Mouse (Mus musculus) left cerebral cortex, postnatal 25 days (tissue): ENCODE measurements around the gene Gmip. TPM values are rescaled to one million over a fixed set of nuclear protein-coding genes. Genes with fewer than 3 reads are reported as not detected.
A peak's percentile ranks its signal among the peaks of the same experiment; 100 is the strongest.

Experiments used
- DNase-seq, 2 experiments: peaks; one replicate each; pipeline ENCODE4 v3.0.0; 2022; ENCODE audit warnings: low spot score in 2 of 2, mixed read lengths in 1 of 2
- intact Hi-C: fragments of 180-260 bp; cut with DNase I; formaldehyde crosslinking; loops from one replicate; pipeline ENCODE4 v1.15.1; 2025
- total RNA-seq, 2 experiments: library from RNA; stranded (reverse); gene quantifications; 2 replicates each; pipeline ENCODE4 v1.2.3; 2021

Gmip gene
- total RNA-seq, 2 experiments from 2014 or later = 9.4 to 17.9 TPM

DNA sequence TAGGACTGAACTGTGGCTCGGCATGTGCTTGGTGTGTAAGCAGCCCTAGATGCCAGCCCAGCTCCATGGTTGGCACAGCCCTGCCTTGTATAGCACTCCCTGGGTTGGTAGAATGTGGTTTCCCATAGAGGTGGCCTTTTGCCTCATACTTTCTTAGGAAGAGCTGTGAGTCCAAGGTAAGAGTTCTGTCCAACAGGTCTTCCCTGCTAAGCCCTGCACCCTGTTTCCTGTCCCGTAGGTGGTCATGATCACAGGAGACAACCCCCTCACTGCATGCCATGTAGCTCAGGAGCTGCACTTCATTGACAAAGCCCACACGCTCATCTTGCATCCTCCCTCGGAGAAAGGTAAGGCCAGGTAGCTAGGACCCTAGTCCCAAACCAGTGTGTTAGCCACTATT is 6.7 kb upstream of the Gmip start:
- DNase-seq = no peak
- intact Hi-C loops = no loop called here

DNA sequence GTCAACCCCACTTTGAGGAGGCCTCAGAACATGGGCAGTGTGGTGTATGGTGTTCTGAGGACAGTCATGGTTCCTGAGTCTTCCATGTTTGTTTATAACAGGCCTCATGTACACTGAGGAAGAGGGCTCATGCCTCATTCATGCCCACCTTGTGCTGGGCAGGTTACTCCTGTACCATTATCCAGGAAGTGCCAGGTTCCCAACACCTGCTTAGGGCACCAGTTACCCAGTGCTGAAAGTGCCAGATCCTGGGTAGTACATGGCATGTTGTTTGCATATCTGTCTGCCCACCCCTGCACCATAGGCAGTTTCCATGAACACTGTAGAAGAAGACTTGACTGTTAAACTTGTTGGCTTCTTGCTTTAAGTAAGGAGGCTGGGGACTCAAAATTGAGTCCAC is 6.3 kb upstream of the Gmip start:
- DNase-seq = no peak
- intact Hi-C loops = no loop called here

DNA sequence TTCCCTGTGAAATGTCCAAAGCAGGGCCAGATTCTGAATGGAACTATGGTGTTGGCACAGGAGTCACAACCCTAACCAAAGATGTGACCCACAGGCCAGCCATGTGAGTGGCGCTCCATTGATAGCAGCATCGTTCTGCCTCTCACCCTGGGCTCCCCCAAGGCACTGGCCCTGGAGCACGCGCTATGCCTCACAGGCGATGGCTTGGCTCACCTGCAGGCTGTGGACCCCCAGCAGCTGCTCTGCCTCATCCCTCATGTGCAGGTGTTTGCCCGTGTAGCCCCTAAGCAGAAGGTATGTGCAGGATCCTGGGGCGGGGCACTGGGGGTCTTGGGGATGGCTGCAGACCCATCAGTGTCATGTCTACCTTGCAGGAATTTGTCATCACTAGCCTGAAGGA is 5.1 kb upstream of the Gmip start:
- intact Hi-C loops = no loop called here
- DNase-seq = no peak

DNA sequence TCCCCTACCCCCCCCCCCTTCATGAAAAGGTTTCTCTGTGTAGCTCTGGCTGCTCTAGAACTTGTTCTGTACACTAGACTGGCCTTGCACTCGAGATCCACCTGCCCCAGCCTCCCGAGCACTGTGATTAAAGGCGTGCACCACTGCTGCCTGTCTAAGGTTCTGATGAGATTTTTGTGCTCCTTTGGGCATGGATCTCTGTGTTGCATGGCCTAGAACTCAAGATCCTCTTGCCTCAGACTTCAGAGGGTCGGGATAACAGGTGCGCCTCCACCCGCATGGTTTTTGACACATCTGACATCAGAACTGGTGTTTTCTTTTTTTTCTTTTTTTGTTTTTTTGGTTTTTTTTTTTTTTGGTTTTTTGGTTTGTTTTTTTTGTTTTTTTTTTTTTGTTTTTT is 3.9 kb upstream of the Gmip start:
- DNase-seq = no peak
- intact Hi-C loops = no loop called here

DNA sequence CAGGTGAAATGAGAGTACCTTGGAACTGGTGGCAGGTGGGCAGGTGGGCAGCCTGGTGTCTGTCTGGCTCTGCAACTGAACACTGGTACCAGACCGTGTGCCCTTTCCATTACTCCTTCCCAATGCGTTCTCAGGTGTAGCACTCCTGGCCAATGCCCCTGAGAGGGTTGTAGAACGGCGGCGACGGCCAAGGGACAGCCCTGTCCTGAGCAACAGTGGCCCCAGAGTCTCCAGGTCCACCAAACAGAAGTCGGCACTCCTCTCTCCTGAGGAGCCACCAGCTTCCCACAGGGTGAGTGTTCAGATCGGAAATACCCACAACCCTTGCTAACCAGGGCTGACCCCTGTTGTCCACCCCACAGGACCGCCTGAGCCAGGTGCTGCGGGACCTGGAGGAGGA is 3.4 kb upstream of the Gmip start:
- DNase-seq = no peak
- intact Hi-C loops = no loop called here

DNA sequence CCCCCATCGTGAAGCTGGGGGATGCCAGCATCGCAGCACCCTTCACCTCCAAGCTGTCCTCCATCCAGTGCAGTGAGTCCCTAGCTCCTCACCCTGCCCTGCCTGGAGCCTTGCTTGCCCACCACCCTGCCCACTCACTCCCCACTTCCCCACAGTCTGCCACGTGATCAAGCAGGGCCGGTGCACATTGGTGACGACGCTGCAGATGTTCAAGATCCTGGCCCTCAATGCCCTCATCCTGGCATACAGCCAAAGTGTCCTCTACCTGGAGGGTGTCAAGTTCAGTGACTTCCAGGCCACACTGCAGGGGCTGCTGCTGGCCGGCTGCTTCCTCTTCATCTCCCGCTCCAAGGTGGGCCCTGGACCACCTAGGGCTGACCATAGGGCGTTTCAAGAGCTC is 3.0 kb upstream of the Gmip start:
- intact Hi-C loops = no loop called here
- no peak for DNase-seq

DNA sequence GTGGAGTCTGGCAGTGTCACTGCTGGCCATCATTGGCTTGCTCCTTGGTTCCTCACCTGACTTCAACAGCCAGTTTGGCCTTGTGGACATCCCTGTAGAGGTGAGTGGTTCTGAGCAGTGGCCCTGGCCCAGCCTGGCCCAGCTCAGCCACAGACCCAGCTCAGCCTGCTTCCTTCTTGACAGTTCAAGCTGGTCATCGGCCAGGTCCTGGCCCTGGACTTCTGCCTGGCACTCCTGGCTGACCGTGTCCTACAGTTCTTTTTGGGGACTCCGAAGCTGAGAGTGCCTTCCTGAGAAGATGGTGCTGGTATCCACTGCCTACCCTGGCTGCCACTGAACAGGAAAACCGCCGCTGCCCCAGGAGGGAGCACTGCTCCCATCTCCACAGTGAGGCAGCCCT is 1.2 kb upstream of the Gmip start:
- intact Hi-C loops = no loop called here

DNA sequence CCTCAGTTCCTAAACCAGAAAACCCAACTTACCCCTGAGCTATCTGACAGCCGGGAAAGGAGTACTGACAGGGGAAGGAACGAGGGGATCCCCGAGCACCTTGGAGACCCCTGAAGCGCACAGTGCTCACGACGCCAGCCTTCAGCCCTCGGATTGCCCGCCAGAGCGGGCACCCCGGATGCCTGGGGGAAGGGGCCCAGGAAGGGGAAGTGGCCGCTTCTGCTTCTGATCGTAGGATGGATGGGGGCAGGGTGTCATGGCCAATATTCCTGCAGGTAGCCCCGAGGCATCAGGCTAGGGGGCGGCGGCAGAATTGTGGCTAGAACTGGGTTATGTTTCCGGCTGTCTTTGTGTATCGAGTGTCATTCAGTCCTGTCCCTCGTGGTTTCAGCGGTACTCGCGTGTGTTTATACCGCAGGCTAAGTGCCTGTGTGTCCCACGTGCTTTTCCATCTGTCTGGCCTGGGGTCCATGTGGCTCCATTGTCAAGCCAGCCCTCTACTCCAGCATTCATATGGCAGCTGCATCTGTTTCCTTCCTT is 455 bp downstream of the Gmip start:
- DNase-seq = peak in 1 of 2 experiments; percentile 31
- intact Hi-C loops = no loop called here

More for the DNA sequence above, 1.2 kb upstream of the Gmip start:
- no peak for DNase-seq

DNA sequence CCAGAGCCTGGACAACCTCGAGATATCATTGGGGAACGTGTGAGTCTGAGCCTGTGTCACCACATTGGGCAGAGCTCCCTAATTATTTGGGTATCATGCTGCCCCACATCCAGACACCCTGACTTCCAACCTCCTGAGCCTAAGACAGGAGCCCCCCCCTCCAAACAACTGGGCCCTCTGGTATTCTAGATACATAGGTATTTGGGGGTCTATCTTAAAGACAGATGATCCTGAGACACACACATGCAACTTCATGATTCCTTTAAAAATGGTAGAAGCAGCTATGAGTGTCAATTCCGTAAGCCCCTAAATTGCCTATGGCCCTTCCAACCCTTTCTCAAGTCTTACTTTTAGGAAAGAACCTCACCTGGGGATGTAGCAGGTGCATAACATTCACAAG is 1.3 kb downstream of the Gmip start:
- no peak for DNase-seq
- intact Hi-C loops = no loop called here

DNA sequence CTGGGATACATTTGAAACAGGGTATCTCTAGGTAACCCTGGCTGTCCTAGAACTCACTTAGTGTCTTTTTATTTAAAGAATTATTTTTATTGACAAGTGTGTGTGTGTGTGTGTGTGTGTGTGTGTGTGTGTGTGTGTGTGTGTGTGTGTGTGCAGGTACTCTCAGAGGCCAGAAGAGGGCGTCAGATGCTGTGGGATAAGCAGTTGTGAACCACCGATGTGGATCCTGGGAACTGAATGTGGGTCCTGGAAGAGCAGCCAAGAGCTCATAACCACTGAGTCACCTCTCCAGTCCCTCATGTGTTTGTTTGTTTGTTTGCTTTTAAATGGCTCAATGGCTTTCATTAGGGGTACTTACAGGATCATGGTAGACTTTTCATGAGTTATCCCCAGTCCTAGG is 6.4 kb downstream of the Gmip start:
- intact Hi-C loops = no loop called here
- DNase-seq = no peak

DNA sequence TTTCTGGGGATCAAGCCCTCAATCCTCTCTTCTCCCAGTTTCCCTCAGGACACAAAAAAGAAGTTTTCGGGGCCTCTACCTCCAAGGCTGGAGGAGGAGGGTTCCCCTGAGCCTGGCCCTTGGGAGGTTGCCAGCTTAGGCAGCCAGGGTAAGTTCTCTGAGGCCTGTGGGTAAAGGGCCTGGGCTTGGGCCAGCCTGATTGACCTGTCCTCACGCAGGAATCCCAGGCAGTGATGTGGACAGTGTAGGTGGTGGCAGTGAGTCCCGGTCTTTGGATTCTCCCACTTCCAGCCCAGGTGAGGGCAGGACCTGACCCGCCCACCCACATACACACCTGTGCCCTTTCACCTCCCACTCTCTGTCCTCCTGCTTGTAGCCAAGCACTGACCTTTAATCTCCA is 6.9 kb downstream of the Gmip start:
- DNase-seq = no peak
- intact Hi-C loops = no loop called here

DNA sequence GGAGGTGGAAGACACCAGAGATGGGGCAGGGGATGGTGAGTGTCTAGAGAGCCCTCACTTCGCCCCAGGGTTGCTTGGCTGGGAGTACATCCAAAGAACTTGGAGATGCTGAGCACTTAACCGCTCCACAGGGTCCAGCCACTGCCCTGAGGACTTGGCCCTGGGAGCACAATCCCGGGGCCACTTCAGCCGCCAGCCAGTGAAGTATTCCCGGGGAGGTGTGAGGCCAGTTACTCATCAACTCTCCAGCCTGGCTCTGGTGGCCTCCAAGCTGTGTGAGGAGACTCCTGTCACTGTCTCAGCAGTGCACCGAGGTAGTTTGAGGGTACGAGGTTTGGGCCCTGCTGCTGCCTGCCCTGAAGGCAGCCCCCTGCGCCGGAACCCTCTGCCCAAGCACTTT is 12.0 kb downstream of the Gmip start:
- DNase-seq = no peak

DNA sequence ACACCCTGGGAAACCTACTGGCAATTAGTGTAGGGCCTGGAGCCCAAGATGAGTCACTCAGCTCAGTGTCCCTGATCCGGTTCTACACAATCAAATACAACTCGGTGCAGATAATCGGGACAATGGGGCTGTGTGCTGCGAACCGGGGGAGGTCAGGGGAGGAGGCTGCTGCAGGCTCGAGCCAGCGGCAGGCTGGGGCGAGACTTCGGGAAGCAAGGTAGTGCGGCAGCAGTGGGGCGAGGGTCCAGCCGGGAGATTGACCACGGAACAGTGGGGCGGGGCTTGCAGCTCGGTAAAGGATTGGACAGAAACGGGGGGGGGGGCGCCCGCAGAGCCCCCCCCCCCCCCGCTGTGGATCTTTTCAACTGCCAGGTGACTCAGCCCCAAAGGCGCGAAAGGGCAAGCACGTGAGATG is 13.5 kb downstream of the Gmip start:
- no peak for DNase-seq
- intact Hi-C loops = no loop called here

More for the DNA sequence above, 12.0 kb downstream of the Gmip start:
- intact Hi-C loops = no loop called here

DNA sequence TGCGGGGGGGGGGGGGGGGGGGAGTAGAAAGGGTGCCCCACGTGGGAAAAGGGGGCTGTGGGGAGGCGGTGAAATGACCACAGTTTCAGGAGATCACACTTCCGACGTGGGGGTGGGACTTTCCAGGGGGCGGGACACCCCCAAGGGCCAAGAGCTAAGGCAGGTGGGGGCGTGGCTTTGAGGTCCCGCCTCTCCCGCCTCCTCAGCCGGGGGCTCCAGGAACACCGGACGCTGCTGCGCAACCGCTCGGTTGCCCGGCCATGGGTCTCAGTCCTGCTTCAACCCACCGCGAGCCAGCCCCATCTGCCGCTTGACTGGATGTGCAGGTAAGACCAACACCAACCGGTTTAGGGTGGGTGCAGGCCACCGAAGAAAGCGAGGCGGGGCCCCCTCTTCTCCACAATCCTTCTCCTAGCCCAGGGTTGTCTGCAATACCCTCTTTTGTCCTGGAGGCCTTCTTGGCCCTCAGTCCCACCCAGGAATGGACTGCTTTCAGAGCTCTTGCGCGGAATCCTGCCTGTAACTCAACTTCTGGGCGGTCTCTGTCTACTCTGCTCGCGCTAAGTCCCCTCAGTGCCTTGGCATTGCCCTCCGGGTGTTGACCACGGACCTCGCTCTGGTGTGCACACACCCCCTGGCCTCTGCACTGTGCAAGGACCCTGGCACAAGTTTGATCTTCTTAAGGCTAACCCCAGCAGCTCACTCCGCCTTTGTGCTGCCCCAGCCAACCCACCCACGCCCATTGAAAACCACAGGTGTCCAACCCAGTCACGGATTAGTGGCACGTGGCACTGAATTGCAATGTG is 14.1 kb downstream of the Gmip start, which contains the start of gene Lpar2:
Lpar2 (plus strand) TSS at position 44 of the 806 bp plus-strand sequence.
- no peak for DNase-seq
- intact Hi-C loops = no loop called here

DNA sequence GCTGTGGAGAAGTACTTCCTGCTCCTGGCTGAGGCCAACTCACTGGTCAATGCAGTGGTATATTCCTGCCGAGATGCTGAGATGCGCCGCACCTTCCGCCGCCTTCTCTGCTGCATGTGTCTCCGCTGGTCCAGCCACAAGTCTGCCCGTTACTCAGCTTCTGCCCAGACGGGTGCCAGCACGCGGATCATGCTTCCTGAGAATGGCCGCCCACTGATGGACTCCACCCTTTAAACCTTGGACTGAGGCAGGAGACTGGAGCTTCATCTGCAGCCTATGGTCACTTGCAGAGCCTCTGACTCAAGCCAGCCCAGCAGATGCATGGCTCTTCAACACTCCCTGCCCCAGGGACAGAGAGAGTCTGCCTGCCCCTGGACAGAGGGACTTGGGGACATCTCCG is 17.9 kb downstream of the Gmip start:
- DNase-seq = no peak
- intact Hi-C loops = no loop called here

DNA sequence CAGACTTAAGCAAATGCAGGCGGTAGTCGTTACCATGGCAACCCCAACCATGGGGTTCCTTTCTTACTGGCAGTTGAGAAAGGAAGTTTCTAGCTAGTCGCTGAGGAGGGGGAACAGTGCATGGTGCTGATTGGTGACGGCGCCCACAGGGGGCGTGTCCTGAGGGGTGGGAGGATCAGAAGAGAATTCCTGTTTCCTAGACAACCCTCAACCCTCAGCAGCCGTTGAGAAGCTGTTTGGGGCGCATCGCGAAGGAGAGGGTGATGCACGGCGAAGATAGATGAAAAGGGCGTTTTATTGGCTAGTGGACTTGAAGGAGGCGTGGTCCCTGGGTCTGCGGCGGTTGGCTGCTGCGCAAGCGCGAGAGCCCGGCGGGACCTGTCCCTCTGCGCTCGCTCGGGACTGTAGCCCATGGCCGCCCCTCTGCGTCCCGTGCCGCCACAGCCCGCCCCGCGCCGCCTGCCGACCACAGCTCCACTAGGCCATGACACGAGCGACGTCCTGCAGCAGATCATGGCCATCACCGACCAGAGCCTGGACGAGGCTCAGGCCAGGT is 23.9 kb downstream of the Gmip start, which contains the start of gene Pbx4:
Pbx4 (plus strand) TSS at position 194 of the 556 bp plus-strand sequence.
- intact Hi-C loops = no loop called here
- peak; percentile 92 to 99 for DNase-seq

DNA sequence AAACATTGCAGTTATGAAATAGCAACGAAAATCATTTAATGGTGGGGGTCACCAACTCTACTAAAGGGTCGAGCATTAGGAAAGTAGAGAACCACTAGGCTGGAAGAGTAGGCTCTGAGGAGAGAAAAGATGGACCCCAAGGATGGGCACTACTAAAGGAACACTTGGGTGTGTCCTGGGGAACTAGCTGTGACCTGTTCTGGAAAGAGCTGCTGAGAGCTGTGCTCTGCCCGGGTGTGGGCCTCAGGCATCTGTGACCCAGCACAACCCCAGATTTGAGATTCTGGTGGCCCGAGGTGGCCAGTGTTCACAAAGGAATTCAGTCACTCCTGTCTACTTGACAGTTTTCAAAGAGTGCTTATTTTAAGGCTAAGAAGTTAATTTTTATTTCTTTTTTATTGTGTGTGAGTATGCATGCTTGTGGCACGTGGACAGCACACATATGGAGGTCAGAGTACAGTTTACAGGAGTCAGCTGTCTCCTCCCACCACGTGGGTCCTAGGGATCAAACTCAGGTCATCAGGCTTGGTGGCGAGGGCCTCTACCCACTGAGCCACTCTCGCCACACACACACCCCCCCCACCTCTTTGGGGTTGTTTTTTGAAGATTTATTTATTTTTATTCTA is 28.7 kb downstream of the Gmip start:
- intact Hi-C loops = no loop called here
- DNase-seq = no peak

DNA sequence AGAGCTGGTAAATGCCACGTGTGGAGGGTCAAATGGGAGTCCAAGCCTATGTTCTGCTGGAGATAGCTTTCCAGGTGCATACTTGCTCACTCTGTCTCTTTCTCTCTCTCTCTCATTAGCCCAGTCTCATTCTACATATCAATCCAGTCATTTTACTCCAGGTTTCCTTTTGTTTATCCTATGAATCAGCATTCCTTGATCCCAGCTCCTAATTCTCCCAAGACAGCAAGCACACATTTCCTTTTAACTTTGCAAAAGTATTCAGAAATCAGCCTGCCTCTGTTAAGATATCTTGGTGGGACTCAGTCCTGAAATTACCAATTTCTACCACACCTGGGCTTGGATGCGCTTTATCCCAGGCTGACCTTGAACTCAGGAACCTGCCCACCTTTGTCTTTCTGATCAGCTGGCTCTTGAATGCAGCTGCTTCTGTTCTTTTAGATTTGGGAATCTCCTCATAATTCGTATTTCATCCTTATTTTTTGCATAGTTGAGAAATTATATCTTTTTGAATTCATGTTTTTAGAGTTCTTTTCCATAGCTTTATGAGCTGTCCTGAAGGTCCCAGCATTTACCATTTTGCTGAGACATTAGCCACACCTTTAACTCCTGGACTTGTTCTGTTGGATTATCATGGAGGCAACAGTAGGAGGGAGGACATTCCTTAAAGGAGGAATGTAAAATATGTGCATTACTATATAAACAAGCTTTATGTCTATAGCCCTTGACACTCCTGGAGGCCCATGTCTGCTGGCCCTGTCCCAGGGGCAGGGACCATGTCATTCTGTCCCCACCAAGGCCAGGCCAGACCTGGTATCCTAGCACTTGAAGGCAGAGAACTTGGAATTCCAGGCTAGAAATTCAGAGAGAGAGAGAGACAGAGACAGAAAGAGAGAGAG is 38.9 kb downstream of the Gmip start:
- intact Hi-C loops = no loop called here
- no peak for DNase-seq

DNA sequence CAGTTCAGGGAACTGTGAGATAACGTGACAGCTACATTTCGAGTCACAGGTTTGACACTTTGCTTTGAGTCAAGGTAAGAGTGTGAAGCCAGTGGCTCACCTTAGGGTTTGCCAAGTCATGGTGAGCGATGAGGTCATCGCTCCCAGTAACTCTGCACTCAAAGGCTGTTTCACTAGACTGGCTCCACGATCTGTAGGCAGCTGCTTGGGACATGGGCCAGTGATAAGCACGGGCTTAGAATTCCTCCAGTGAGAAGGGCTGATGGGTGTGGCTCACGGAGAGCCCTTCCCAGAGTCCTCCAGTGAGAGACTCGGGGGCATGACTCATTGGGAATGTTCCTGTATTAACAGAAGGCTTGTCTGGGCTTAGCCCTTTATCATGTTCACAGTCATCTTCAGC is 40.5 kb downstream of the Gmip start:
- intact Hi-C loops = no loop called here
- no peak for DNase-seq

DNA sequence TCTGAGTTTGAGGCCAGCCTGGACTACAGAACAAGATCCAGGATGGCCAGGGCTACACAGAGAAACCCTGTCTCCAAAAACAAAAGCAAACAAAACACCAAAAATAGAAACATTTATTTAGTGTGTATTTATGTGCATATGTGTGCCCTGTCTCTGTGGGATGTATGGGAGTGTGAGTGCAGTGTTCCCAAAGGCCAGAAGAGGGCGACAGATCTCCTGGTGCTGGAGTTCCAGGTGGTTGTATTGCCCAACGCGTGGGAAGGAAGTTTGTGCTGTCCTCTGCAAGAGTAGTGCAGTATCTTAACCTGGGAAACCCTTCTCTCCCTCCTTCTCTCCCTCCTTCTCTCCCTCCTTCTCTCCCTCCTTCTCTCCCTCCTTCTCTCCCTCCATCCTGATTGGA is 41.4 kb downstream of the Gmip start:
- intact Hi-C loops = no loop called here
- DNase-seq = no peak
